Mouse (Mus musculus): ENCODE measurements at regions not wholly inside any gene's neighbourhood (a gene's known extent, or its start where the extent isn't known, plus 50 kb on each side); places are given as distances from the start of the nearest gene placed in this dataset.

DNA sequence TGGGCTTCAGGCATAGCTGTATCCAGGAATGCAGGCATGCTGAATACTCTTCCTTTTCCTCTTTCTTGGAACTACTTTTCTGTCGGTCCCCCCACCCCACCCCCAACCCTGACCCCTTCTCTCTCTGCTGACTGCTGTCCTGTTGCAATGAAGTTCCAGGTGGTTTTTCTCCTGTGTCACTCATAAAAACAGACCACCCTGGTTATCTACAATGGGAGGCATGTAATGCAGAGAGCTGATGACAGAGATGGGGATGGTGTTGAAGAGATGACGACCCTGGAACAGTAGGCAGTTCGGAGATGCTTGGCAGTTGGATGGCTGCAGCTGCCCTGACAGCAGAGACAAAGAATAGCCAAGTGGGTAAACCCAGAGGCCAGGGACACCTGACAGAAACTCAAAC, 195.5 kb downstream of the Rybp start:
- H3K4me1 ChIP-seq: peaks cover 22% of the 10 kb centered on the region
- H3K4me2 ChIP-seq: no peak overlapping the region
- H3K4me3 ChIP-seq: no peak overlapping the region
- H3K27me3 ChIP-seq (replicated peaks): peaks cover 63% of the 10 kb centered on the region
- no peak overlapping the region for H3K27ac ChIP-seq (replicated peaks)
- H3K9ac ChIP-seq: no peak overlapping the region
- ATAC-seq (ENCODE audit: extremely low read depth, insufficient number of reproducible peaks, low FRiP score, low TSS enrichment): no peak
- no peaks in the 10 kb centered on the region for H3K36me3 ChIP-seq
- WGBS: 38% methylated on average over 3 of the region's 3 CpGs
- no peaks in the 10 kb centered on the region for H3K9me3 ChIP-seq

DNA sequence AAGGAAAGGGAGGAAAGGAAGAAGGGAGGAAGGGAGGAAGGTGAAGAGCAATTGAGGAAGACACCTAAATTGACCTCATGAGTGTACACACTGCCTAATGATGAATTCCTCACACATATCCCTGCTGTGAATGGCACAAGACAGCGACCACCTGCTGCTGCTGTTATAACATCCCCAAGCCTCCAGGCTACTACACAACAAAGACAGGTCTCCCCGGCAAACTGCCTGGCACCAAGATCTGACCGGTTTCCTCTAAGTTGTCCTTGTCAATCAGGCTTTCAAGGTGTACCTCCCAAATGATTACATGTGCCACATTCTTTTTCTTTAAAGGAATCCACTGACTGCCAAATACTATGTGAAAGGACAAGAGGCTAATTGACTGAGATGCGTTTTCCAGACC, 198.7 kb downstream of the Rybp start:
- no peak overlapping the region for H3K4me3 ChIP-seq
- H3K9me3 ChIP-seq: peaks cover 10% of the 10 kb centered on the region; the same call in 1 of the 2 replicates
- no peak overlapping the region for H3K27ac ChIP-seq (replicated peaks)
- H3K9ac ChIP-seq: no peak overlapping the region
- H3K27me3 ChIP-seq (replicated peaks): peaks cover 61% of the 10 kb centered on the region
- peaks cover 15% of the 10 kb centered on the region for H3K4me1 ChIP-seq
- H3K4me2 ChIP-seq: no peak overlapping the region
- no peaks in the 10 kb centered on the region for H3K36me3 ChIP-seq
- WGBS: 64% methylated on average over 4 of the region's 4 CpGs
- no peak for ATAC-seq (ENCODE audit: extremely low read depth, insufficient number of reproducible peaks, low FRiP score, low TSS enrichment)

DNA sequence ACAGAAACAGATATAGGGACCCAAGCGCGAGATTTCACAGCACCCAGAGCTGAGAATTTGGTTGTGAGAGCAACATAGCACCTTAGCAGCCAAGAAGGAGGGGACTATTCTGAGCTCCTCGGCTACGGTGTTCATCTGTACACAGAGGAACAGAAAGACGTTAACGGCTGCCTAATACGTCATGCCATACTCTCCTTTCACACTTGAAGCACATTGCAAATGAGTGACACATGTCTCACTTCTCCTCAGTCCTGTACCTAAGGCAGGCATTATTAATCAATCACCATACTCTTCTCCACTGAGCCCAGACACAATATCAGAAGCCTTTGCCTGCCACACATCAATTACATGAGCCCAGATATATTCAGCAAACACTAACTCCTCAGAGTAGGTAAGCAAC, 200.5 kb downstream of the Rybp start:
- Histone ChIP-seq H3K9ac (no peak overlapping the region), H3K36me3 (no peaks in the 10 kb centered on the region), H3K27me3 (replicated peaks) (peaks cover 48% of the 10 kb centered on the region), H3K9me3 (peaks cover 10% of the 10 kb centered on the region; the same call in 1 of the 2 replicates), H3K4me3 (no peak overlapping the region), H3K4me2 (no peak overlapping the region), H3K27ac (replicated peaks) (no peak overlapping the region), H3K4me1 (peaks cover 17% of the 10 kb centered on the region)
- 75% methylated on average over 7 of the region's 7 CpGs for WGBS
- no peak for ATAC-seq (ENCODE audit: extremely low read depth, insufficient number of reproducible peaks, low FRiP score, low TSS enrichment)

DNA sequence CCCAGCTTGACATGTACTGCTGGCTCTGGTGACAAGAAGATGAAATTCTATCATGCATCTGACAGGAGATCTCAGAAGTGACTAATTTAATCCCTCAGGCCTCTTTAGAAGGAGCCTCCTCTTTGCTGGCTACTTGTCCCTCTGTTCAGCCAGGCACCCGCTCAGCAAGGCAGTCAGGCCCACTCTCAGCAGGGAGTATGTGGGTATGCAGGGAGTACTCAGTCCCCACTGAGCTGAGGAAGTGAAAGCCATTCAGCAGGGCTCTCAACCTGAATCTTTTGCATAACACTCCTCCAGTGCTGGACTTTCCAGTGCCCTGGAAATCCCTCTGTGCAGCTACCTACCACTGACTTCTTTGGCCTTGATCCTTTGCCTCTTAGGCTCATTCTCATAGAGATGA, 201.3 kb downstream of the Rybp start:
- Histone ChIP-seq H3K4me3 (no peak overlapping the region), H3K27ac (replicated peaks) (no peak overlapping the region), H3K4me2 (no peak overlapping the region), H3K9me3 (peaks cover 10% of the 10 kb centered on the region; the same call in 1 of the 2 replicates), H3K27me3 (replicated peaks) (peaks cover 50% of the 10 kb centered on the region), H3K4me1 (peaks cover 17% of the 10 kb centered on the region), H3K36me3 (no peaks in the 10 kb centered on the region), H3K9ac (no peak overlapping the region)
- no peak for ATAC-seq (ENCODE audit: extremely low read depth, insufficient number of reproducible peaks, low FRiP score, low TSS enrichment)
- 43% methylated on average over 1 of the region's 1 CpGs for WGBS

DNA sequence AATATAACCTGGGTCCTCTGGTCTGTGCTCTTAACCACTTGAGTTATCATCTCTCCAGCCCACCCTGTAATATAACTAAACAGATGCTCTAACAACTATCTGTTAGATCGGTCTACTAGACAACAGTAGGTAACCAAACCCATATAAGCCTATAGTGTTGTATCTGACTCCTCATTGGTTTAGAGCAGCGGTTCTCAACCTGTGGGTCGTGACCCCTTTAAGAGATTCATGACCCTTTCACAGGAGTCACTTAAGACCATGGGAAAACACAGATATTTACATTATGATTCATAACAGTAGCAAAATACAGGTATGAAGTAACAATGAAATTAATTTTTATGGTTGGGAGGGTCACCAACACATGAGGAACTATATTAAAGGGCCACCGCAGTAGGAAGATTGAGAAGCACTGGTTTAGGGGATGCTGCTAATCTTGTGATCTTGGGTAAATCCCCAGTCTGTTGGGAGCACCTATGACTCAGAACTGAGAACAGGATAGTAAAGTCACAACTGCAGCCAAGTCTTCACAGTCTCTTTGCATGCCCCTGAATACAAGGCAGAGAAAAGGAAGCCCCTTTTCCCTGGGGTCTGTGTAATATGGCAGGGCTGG, 203.3 kb downstream of the Rybp start:
- Histone ChIP-seq H3K9me3 (peaks cover 10% of the 10 kb centered on the region; the same call in 1 of the 2 replicates), H3K27ac (replicated peaks) (no peak overlapping the region), H3K4me3 (no peak overlapping the region), H3K9ac (no peak overlapping the region), H3K4me1 (peaks cover 17% of the 10 kb centered on the region), H3K4me2 (no peak overlapping the region), H3K27me3 (replicated peaks) (peaks cover 45% of the 10 kb centered on the region), H3K36me3 (no peaks in the 10 kb centered on the region)
- ATAC-seq (ENCODE audit: extremely low read depth, insufficient number of reproducible peaks, low FRiP score, low TSS enrichment): no peak
- WGBS: 92% methylated on average over 4 of the region's 4 CpGs

DNA sequence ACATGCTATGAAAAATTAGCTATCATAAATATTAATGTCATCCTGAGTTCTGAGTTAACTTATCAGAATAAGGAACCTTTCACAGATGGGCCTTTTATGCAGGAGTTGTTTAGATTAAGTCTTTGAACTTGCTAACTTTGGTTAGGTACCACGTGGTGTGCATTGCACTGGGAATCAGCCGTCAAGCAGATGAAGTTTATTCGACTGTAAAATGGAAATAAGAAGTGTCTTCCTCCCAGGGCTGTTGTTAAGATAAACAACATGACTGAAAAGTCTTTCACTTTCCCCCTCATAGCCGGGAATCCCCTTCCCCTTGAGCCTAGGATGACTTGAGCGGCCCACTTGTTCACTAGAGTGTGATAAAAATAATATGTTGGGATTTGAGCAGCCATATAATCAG, 204.2 kb downstream of the Rybp start:
- WGBS: 78% methylated on average over 5 of the region's 5 CpGs
- no peak for ATAC-seq (ENCODE audit: extremely low read depth, insufficient number of reproducible peaks, low FRiP score, low TSS enrichment)
- no peak overlapping the region for H3K4me2 ChIP-seq

DNA sequence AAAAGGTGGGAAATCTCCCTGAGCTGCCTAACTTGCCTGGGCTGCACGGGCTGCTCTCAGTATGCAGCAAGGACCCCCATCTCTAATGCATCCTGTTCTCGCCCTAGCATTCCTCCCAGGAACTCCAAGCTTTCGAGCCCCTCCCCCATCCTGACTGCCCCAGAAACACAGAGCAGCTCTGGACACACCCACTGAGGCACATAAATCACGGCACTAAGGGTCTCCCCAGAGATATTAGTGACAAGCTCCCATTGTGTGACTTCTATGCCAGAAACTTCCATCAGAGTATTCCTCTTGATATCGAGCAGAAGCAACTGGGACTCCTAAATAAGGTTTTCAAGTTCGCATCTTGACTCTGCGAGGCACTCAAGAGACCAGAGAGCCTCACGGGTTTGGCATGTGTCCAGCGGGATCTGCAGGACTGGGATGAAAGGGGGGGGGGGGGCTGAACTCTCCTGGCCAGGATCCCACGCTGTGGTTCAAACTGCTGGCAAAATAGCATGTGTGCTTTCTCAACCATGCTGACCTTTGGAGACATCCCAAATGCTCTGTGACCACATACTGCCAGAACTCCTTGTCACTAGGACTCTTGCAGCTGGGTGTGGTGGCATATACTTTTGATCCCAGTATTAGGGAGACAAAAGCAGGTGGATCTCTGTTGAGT, 212.5 kb downstream of the Rybp start:
- no peaks in the 10 kb centered on the region for H3K36me3 ChIP-seq
- peak overlapping the region; percentile 69 for H3K27ac ChIP-seq (replicated peaks)
- peaks cover 28% of the 10 kb centered on the region for H3K27me3 ChIP-seq (replicated peaks)
- H3K4me2 ChIP-seq: peak overlapping the region; percentile 52
- 4% methylated on average over 10 of the region's 10 CpGs for WGBS
- H3K9ac ChIP-seq: peak overlapping the region; percentile 37; the same call in 1 of the 2 replicates
- no peaks in the 10 kb centered on the region for H3K9me3 ChIP-seq
- no peak overlapping the region for H3K4me3 ChIP-seq
- no peak for ATAC-seq (ENCODE audit: extremely low read depth, insufficient number of reproducible peaks, low FRiP score, low TSS enrichment)
- H3K4me1 ChIP-seq: peaks cover 41% of the 10 kb centered on the region

More for the DNA sequence above, 204.2 kb downstream of the Rybp start:
- H3K27me3 ChIP-seq (replicated peaks): peaks cover 39% of the 10 kb centered on the region
- peaks cover 10% of the 10 kb centered on the region; the same call in 1 of the 2 replicates for H3K9me3 ChIP-seq
- H3K4me1 ChIP-seq: peaks cover 17% of the 10 kb centered on the region
- H3K27ac ChIP-seq (replicated peaks): no peak overlapping the region
- no peak overlapping the region for H3K4me3 ChIP-seq
- no peaks in the 10 kb centered on the region for H3K36me3 ChIP-seq
- no peak overlapping the region for H3K9ac ChIP-seq

DNA sequence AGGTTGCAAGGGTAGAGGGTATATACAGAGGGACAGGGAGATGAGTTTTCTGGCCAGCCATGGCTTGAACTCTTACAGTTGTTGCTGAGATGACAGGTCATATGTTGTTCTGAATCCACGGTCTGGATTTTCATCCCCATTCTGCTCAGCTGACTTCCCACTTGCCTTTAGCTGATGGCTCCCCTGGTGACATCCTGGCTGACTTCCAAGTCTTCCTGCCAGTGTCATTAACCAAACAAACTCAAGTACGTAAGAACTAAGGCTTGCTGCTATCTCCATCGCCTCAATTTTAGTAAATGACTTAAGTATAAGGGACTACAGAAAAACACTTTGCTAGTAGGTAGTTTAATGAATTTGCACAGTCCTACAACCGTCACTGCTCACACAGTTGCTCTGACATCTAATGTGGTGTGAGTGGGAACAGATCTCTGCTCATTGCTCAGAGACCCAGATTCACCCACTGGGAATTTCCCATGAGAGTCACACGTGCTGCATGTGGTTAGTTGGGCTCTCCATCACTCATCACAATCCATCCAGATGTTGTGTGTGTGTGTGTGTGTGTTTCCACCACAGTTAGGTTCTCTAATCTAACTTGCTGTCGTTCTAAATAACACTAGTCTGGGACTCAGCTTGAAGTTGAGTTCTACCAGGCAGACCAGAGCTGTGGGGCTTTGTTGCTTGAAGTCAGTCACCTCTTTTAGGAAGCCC, 214.9 kb downstream of the Rybp start:
- ATAC-seq (ENCODE audit: extremely low read depth, insufficient number of reproducible peaks, low FRiP score, low TSS enrichment): no peak
- Histone ChIP-seq H3K4me3 (no peak overlapping the region), H3K9ac (no peak overlapping the region), H3K36me3 (no peaks in the 10 kb centered on the region), H3K4me2 (no peak overlapping the region), H3K9me3 (no peaks in the 10 kb centered on the region), H3K27me3 (replicated peaks) (peaks cover 50% of the 10 kb centered on the region), H3K27ac (replicated peaks) (no peak overlapping the region), H3K4me1 (peaks cover 41% of the 10 kb centered on the region)
- WGBS: 27% methylated on average over 6 of the region's 6 CpGs

DNA sequence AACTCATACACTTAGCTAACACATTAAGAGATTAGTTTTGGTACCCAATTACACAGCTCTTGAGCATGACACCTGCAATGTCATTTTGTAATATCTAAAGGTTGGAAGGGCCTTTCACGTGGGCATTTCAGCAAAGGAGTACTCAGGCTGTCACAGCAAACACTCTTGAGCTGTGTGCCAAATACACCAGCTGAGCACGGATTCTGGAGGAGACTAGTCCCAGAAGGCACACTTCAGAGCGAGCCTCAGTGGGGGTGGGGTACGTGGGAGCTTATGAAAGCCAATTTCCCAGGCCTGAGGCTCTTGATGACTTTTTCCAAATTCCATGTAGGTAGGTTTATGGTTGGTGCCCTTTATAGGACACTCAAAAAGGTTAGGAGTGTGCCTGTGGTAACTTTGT, 218.1 kb downstream of the Rybp start:
- Histone ChIP-seq H3K9ac (no peak overlapping the region), H3K4me1 (peaks cover 25% of the 10 kb centered on the region), H3K9me3 (no peaks in the 10 kb centered on the region), H3K36me3 (no peaks in the 10 kb centered on the region), H3K4me2 (no peak overlapping the region), H3K27ac (replicated peaks) (no peak overlapping the region), H3K27me3 (replicated peaks) (peaks cover 77% of the 10 kb centered on the region), H3K4me3 (no peak overlapping the region)
- ATAC-seq (ENCODE audit: extremely low read depth, insufficient number of reproducible peaks, low FRiP score, low TSS enrichment): no peak
- 72% methylated on average over 4 of the region's 4 CpGs for WGBS

DNA sequence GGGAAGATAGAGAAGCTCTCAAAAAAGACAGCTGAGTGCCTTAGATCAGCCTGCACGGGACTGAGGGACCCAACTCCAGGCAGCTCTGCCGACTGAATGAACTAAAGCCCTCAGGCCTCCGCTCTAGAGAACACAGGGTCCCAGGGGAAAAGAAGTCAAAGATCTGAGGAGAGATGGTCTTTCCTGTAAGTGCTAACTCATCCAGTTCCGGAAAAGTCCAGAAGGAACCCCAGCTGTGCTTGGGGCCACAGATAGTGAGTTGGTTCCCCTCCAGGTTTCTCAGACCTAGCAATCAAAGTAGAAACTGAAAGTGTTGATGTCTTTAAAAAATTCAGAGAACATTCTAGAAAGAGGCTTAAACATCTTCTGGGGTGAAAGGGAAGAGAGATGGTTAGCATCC, 220.0 kb downstream of the Rybp start:
- Histone ChIP-seq H3K36me3 (no peaks in the 10 kb centered on the region), H3K9ac (no peak overlapping the region), H3K4me3 (no peak overlapping the region), H3K27me3 (replicated peaks) (peaks cover 90% of the 10 kb centered on the region), H3K4me1 (peaks cover 7% of the 10 kb centered on the region), H3K9me3 (no peaks in the 10 kb centered on the region), H3K4me2 (no peak overlapping the region), H3K27ac (replicated peaks) (no peak overlapping the region)
- no peak for ATAC-seq (ENCODE audit: extremely low read depth, insufficient number of reproducible peaks, low FRiP score, low TSS enrichment)
- 70% methylated on average over 4 of the region's 4 CpGs for WGBS

DNA sequence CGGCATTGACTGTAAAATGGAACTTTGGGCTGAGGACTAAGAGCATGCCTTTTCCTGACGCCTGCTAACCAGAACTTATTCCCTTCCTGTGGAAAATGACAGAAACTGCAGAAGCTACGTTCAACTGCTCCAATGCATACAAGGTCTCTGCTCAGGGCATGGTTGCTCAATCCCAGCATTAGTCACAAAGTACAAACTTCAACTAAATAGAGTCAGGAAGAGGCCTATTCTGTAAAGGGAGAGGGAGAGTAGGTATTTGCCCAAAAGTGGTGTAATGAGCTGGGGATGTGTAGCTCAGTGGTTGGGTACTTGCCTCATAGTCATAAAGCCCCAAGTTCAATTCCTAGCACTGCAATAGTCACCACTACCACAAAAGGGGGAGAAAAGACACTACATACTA, 221.7 kb downstream of the Rybp start:
- Histone ChIP-seq H3K27ac (replicated peaks) (no peak overlapping the region), H3K4me1 (no peaks in the 10 kb centered on the region), H3K4me3 (no peak overlapping the region), H3K9me3 (no peaks in the 10 kb centered on the region), H3K36me3 (no peaks in the 10 kb centered on the region), H3K27me3 (replicated peaks) (peaks cover 87% of the 10 kb centered on the region), H3K4me2 (no peak overlapping the region), H3K9ac (no peak overlapping the region)
- no peak for ATAC-seq (ENCODE audit: extremely low read depth, insufficient number of reproducible peaks, low FRiP score, low TSS enrichment)
- WGBS: 66% methylated on average over 3 of the region's 3 CpGs

Measured in heart, embryonic 13.5 days (tissue).